Mouse (Mus musculus): Measurements from ENCODE around the gene Wdfy2.

Wdfy2 gene

DNA sequence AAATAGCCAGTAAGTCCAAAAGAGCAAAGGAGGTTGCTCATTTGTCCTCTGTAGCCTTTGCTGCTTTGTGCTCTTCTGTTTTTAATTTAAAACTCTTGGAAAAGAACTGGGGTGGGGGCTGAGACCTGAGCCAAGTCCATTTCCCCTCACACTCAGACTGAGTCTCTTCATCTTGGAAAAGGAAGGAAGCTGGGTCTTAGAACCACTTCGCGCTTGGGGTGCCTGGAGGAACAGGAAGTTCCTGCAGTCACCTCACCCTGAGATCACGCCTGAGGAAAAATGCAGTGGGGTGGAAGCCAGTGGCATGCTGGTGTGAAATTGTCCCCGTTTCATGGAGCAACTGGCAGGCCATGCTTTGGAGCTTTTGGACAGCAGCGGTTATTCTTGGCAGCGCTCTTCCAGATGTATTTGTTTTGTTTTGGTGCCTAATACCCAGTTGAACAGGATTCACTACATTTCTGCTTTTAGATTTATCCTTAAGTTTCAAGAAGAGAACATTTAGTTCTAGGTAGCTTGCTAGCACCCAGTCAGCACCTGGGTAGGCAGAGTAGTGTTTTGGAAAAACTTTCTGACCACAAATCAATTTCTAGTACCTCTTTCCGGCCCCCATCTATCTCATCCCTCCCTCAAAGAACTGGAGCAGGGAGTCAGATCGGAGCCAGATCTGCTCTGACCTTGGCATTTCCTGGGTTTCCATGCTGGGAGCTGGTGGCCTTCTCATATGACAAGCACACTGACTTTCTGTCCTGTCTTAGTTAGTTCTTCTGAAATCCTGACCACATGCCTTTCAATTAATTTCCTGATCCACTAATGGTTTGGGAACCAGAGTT is 7.7 kb downstream of the Wdfy2 start:
- peak; percentile 47 to 56 for DNase-seq

DNA sequence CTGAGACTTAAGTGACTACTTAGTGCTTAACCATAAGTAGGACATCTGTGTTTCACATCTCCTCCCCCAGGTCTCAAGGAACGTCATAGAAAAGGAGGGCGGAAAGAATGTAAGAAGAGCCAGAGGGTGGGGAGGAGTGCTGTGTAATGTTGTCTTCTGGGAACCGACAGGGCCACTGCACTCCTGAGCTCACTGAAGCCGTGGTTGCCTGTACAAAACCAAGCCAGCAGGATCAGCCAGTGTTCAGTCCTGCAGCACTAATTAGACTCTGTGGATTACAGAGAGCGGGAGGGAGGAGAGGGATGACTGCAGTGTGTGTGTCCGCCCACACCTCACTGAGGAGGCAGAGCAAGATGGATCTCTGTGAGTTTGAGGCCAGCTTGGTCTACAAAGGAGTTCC is 13.5 kb downstream of the Wdfy2 start:
- peak; percentile 31 to 46 for DNase-seq

DNA sequence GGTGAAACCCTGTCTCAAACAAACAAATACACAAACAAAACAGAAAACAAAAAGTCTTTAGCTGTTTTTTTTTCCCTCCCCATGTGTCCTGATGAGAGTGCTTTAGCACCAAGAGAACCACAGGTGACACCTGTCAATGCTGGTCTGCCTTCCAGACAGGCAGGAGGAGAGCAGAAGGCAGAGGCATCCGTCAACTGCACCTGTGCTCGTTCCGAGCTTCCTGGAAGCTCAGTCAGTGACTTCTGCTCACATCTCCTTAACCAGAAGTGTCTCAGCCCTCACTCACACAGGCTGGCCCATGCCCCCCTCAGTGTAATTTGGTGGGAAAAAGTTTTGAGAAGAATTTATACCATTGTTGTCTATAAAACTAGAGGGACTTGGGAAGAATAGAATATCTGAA is 15.4 kb downstream of the Wdfy2 start:
- no peak for DNase-seq

DNA sequence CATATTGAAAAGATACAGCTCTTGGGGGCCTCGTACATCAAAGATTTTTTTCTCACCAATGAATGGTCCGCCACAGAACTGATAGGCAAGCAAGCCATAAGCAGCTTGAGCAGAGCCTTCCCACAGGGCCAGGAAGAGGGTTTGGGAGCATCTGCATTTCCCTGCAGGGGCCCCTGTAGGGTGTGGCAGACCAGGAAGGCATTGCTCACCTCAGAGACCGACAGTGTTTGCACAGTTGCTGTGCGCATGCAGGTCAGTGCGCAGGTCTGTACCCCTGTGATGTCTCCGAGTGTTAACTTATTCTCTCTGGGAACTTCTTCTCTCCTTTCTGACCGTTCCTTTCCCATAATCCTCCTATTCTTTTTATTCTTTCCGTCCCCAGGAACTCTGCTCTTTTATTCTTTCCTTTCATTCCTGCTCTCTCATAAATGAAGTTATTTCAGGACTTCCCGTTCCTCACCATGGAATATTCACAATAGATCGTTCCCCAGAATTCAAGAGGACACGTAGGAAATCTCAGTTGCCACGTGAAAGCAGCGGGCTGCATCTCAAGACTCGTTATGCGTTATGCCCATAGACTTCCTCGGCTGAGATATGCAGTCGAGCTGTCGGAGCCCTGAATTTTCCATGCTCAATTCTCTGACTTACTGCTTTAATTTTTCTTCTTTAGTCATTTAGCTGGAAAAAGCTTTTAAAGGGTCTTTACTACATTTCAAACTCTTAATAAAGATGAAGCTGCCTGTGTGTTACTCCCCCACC is 17.8 kb downstream of the Wdfy2 start:
- no peak for DNase-seq

DNA sequence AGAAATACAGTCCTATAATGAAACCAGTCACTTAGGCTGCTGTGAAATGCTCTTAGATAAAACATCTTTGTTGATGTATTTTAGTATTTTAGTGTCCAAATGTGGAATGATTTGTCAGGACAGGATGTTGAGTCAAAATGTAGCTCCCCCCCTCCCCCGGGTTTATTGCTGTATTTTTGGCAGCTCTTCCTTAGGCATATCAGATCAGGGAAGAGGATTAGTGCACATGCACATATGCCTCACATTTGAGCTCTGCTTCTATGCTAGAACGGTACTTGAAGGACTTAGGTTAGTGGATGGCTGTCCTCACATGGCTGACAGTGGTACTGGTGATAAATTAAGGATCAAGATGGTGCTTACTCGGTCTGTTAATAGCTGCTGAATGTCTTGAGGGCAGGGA is 18.4 kb downstream of the Wdfy2 start:
- no peak for DNase-seq

DNA sequence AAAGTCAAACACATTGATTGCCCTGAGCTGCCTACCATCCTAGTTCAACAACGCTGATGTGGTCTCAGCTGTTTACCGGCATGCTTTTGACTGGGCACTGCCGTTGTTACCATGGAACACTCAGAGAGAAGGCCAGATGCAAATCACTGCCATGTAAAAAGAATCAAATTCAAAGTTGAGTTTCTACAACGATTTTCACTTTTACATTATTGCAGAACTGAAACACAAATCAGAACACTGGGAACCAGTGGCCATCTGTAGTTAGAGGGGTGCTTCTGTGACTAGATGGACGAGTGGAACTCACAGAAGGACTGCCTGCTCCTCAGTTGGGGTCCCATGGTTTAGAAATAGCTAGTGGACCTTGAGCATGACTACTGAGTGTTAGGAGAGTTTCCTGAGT is 19.0 kb downstream of the Wdfy2 start:
- no peak for DNase-seq

DNA sequence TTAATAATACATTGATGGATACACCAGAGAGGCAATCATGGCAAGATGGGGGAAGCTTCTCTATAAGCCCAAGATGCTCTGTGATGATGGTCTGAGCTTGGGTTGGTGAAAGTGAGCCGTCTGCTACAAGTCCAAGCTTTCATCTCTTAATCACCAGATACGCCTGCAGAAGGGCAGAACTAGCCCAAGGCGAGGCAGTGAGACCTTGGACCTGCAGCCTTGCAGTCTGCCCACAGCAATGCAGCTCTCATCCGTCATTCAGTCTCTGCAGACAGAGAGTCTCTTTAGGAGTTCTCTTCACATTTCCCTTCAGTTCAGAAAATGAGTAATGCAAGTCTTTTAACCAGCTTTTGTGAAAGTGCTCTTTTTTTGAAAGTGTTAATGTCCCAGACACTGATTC is 20.4 kb downstream of the Wdfy2 start:
- no peak for DNase-seq

DNA sequence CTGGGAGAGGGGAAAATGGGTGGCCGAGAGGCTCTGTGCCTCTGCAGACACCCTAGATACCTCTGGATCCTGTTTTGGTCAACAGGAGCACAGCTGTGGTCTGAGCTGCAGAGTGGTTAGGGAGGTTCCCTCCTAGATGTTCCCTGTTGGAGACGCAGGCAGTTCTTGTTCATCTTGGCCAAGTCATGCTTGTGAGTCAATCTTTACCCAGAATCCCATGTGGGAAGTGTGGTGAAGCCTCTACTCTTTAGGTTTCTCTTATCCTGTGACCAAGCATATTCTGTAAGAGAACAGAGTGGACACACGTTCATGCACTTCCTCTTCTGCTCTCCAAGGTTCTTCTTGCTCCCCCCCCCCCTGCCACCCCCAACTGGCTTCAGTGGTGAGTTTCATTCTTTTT is 20.8 kb downstream of the Wdfy2 start:
- DNase-seq: no peak

DNA sequence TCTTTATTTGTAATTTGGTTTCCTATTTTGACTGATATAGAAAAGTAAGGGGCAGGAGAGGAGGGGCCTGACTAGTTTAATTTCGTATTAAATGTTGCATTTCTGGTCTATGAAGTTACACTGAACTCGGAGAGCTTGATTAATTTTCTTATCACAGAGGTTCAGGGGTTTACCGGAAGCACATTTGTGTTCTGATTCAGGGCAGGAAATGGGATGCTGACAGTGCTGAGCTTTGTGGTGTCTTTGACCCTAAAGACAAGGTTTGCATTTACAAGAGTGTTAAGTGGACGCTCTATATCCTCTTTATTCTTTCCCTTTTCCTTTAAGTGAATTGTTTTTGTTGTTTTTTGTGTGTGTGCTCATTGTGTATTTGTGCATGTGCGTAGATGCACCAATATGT is 25.1 kb downstream of the Wdfy2 start:
- no peak for DNase-seq

DNA sequence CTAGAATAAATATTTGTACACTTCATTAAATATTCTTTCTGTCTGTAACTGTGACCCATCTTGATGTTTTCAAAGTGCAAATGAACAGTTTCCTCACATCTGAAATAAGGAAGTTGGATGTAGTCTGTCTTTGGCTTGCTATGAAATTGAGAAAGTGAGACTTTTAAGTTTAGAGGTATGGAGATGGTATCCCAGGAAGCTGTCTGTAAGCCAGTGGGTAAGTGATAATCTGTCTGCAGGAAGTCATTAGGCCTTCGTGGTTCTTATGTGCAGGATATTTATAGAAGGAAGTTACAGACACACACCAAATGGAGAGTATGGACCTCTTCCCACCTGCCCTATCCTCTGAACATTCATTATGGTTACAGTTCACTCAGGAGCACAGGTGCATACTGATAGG is 26.8 kb downstream of the Wdfy2 start:
- no peak for DNase-seq

DNA sequence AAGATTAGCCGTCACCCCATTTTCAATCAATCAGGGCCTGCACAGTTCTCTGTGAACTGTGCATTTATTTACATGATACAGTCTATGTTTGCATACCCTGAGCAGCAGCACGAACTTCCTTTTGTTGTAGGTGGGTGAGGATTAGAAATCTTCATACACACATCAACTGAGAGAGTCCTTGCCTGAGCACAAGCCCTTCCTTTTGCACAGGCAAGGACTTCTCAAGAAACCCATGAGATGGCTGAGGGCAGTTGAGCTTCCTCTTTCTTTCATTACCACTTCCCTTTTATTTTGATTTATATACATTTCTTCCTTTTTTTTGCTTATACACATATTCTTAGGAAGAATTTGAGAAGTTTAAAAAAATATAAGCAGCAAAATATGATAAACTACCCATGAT is 27.9 kb downstream of the Wdfy2 start:
- no peak for DNase-seq

DNA sequence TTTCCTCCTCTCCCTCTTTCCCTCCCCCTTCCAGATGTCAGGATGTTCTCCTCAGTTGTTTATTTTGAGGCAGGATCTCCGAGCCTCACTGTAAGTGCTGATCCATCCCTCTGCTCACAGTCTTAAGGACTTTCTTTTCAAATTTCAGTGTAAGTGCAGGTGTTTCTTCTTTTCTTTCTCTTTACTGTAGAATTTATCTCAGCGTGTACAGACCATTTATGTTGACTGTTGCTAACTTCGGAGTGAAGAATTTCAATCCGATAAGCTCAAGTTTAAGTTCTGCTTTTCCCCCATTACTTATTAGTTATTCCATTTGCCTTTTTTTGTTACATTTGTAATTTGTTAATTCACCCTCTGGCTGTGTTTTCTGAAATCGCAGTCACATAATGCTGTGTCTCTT is 29.6 kb downstream of the Wdfy2 start:
- no peak for DNase-seq

DNA sequence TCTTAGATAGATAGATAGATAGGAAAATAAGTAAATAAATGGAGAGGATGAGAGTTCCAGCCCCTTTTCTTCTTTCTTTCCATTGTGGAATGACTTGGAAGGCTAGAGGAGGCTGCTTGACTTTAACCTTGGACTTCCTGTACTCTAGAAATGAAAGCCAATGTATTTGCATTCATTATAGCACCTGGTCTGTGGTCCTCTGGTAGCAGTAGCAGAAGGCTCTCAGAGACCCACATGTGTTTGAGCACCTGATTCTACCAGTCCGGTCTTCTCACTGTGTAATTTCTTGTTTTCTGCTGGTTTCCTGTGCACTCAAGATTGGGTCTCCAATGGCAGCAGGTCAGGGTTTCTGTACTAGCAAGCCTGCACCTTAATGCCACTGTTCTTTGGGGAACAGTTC is 30.1 kb downstream of the Wdfy2 start:
- DNase-seq: no peak

DNA sequence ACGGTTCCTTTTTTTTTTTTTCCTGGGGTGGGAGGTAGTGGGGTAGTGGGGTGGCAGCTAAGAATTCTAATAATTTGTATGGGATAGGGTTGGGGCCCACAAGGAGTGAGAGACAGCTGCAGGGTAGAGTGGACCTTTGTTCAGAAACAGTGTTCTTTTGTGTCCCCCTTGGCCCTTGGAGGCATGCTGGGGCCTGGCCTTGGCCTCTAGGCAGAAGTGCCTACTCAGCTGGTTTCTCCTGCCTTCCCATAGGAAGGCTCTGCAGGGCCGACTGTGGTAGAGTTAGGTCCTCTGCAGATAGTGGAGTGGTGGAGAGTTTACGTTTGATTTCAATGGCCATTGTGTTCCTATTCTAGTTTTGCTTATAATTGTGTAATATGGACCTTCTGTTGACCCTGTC is 30.8 kb downstream of the Wdfy2 start:
- no peak for DNase-seq

DNA sequence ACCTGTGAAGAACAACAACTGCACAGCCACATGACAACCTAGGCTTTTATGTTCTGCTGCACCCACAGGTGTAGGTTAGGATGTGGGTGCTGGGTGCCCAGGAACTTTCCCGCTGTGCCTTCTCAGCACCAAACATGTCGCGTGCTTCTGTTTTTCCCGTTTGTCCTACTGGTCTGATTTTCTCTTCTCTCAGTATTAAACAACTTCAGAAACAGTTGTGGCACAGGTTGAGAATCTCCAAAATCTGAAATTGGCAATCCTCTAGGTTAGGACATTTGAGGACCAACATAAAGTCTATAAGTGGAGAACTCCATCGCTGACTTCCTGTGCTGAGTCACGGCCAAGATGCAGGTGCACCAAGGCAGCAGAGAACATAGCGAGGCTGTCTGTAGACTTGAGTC is 32.8 kb downstream of the Wdfy2 start:
- DNase-seq: no peak

DNA sequence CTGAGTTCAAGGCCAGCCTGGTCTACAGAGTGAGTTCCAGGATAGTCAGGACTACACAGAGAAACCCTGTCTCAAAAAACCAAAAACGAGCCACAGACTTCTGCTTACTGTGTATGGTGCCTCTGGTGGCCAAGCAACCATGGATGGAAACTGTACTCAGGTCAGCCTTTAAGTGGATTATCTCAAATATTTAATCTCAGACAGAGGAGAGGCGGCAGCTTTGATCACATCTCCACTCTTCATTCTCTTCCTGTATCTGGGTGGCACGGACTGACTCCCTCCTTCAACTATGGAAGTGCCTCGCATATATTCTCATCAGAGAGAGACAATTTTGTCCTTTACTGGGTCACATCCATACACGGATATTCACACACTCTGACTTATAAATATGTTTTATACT is 34.0 kb downstream of the Wdfy2 start:
- no peak for DNase-seq

DNA sequence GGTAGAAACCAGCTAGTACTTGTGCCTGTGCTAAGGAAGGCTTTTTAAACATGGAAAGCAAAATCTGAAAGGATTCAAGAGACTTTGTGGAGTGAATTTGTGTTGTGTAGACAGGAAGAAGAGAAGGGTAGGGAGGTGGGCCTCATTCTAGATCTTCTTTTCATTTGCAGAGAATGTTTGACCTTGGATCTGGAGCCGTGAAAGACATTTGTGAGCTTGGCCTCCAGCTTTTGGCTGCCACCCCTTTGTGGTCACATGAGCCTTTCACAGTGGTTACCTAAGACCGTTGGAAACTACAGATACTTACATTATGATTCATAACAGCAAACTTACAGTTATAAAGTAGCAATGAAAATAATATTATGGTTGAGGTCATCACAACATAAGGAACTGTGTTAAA is 34.5 kb downstream of the Wdfy2 start:
- no peak for DNase-seq

DNA sequence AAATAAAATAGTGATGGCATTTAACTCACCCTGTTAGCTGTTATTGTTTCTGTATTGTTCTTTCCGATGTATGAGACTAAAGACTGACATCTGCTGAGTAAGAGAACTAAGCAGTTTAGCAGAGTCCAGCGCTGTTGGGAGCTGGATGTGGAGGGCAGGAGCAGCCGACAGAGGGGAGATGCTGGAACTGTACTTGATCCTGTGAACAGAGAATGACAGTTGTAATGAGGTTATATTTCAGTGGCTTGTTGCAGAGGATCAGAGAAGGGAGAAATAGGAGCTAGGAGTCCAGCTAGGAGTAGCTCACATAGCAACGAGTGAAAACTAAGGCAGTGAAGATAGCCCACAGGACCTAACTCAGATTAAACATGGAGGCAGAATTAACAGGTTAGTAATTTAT is 36.3 kb downstream of the Wdfy2 start:
- DNase-seq: no peak

DNA sequence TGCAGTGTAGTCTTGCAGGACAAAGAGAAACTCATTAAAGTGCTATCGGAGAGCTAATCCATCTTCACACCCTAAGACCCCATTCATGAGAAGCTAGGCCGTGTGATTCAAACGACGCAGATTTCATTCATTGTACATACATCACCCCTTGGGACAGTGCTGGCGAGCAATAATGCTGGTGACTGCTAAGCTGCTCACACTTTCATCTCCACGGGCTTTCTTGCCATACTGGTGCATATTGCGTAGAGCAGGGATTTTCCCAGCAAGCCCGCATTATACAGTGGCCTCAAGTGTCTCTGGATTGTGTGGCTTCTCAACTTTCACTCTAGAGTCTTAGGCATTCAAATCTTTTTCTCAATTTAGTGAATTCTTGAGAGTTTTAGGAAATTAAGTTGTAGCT is 36.9 kb downstream of the Wdfy2 start:
- DNase-seq: no peak

DNA sequence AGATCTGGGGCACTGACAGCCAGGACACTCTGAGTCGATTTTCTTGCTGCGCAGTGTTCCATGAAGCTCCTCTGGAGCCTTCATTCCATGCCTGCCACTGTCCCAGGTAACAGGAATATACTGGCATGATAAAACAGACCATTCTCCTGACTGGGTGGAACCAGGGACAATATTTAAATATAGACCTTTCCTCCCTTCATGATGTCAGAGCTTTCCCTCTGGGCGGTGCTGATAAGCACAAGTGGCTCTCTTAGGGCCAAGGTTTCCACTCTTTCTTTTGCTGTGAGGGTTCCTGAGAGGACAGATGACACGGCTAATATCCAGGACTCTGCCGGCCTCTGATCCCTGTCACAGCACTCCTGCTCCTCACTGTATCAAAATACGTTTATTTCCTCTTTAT is 40.6 kb downstream of the Wdfy2 start:
- DNase-seq: no peak

DNA sequence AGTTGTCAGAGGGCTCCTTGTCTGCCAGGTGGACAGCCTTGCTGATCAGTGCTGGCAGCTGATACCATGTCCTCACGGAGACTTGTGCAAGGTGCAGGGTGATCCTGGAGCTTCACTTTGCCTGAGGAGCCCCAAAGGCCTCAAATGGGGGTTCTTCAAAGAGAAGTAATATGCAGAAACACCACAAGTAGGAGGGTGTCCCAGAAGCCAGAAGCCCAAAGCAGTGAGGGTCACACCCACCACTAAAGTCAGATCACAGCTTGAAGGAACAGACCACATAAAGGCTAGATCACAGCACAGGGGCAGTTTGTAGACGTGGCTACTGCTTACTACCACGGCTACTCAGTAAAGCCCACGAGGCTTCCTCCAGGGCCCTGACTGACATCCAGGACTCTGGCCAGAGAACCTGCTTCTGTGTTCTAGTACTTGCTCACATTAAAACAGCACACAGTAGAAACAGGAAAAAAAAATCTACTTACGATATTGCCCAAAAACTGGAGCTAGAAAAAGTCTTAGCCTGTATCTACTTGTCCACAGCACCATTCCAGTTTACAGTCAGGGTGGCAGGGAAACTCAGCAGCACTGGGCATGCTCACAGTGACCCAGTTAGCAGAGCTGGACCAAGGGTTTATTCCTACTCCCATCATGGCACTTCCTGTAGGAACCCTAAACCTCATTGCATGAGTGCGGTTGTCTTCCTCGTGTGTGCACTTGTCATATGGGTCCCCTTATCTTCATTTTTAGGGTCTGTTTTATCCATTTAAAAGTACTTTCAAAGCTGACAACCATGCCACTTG is 41.4 kb downstream of the Wdfy2 start:
- DNase-seq: no peak

DNA sequence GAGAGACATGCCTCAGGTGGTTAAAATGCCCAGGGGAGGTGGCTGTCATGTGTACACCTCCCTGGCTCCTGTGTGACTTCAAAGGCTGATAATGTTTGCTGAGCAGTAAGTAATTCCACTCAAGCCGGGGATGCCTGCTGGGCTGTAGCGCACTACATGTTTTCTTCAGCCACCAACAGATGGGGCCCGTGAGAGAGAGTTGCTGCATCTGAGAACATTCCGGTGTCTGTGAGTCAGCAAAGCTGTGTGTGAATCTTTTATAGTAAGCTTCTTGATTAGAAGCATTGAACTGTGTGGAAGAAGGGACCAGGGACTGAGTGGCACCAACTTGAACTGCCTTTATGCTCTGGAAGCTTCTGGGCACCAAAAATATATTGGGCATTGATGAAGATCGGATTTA is 42.0 kb downstream of the Wdfy2 start:
- peak; percentile 60 to 80 for DNase-seq

DNA sequence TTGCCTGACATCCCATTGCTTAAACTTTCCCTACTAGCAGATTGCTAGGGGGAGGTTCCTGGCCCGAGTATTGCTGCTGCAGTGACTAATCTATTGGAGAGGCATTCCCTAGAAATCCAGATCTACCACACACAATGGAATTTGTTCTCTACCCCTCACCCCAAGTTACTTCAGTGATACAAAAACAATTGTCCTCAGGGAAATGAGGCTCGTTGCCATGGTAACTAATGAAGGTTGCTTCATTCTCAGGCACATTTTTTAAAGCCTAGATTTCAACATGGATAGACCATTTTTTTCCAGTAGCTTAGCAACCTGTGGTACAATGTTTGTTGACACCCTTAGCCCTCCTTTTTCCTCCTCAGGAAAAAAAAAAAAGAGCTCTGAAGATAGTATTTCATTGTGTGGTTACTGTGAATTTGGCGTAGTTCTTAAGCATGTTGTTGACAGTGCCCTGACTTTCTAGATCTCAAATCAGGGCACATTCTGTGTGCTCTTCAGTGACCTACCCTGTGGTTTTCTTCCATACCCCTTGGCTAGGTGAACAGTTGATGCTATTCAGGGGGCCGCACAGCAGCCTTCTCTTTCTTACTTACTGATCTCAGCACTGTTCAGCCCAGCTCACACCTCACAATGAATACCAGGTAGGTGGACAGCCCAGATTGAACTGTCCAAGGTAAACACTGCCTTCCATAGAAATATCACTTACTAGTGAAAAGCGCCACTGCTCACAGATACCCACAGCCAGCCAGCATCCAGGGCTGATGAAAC is 42.8 kb downstream of the Wdfy2 start:
- no peak for DNase-seq

Data from kidney, adult 8-10 months (tissue).